Mouse (Mus musculus): ENCODE results near the gene Ttll11. TPM values are rescaled to one million over a fixed set of nuclear protein-coding genes. Genes with fewer than 3 reads are reported as not detected.

Gene Ttll11
- polyA plus RNA-seq, 1 experiment from 2014 or later, result 1.3 TPM

GRCm38 (mm10) chr2:35924947-35925346 lies 54.8 kb downstream of the Ttll11 start:
- Histone ChIP-seq H3K9ac (no peak overlapping the region), H3K27me3 (replicated peaks) (peaks cover 7% of the 10 kb centered on the region; the same call in 1 of the 2 replicates), H3K4me2 (no peak overlapping the region), H3K9me3 (replicated peaks) (no peaks in the 10 kb centered on the region), H3K36me3 (no peaks in the 10 kb centered on the region), H3K4me3 (no peak overlapping the region), H3K4me1 (no peaks in the 10 kb centered on the region), H3K27ac (no peak overlapping the region)
- WGBS (ENCODE audit: insufficient replicate concordance), result 56% methylated on average over 4 of the region's 4 CpGs
- ATAC-seq, result no peak

GRCm38 (mm10) chr2:35922956-35923355 lies 56.8 kb downstream of the Ttll11 start:
- Histone ChIP-seq H3K4me3 (no peak overlapping the region), H3K4me1 (no peaks in the 10 kb centered on the region), H3K36me3 (no peaks in the 10 kb centered on the region), H3K27me3 (replicated peaks) (peaks cover 7% of the 10 kb centered on the region; the same call in 1 of the 2 replicates), H3K9ac (no peak overlapping the region), H3K4me2 (no peak overlapping the region), H3K27ac (no peak overlapping the region), H3K9me3 (replicated peaks) (no peaks in the 10 kb centered on the region)
- 52% methylated on average over 3 of the region's 3 CpGs for WGBS (ENCODE audit: insufficient replicate concordance)
- no peak for ATAC-seq

GRCm38 (mm10) chr2:35912090-35912489 lies 67.6 kb downstream of the Ttll11 start:
- Histone ChIP-seq H3K36me3 (no peaks in the 10 kb centered on the region), H3K4me2 (no peak overlapping the region), H3K4me3 (no peak overlapping the region), H3K27me3 (replicated peaks) (no peaks in the 10 kb centered on the region; the same call in 1 of the 2 replicates), H3K9me3 (replicated peaks) (no peaks in the 10 kb centered on the region), H3K9ac (no peak overlapping the region), H3K27ac (no peak overlapping the region), H3K4me1 (peaks cover 6% of the 10 kb centered on the region; the same call in 1 of the 2 replicates)
- no peak for ATAC-seq
- WGBS (ENCODE audit: insufficient replicate concordance), result 22% methylated on average over 4 of the region's 4 CpGs

- Histone ChIP-seq H3K4me3 (no peak overlapping the region), H3K4me1 (peaks cover 6% of the 10 kb centered on the region; the same call in 1 of the 2 replicates), H3K27ac (no peak overlapping the region), H3K27me3 (replicated peaks) (no peaks in the 10 kb centered on the region; the same call in 1 of the 2 replicates), H3K9ac (no peak overlapping the region), H3K4me2 (no peak overlapping the region), H3K9me3 (replicated peaks) (no peaks in the 10 kb centered on the region), H3K36me3 (no peaks in the 10 kb centered on the region)
- ATAC-seq, result no peak
- whole genome bisulfite sequencing (ENCODE audit: insufficient replicate concordance), result 58% methylated on average over 1 of the region's 1 CpGs
These were observed 68.0 kb downstream of the Ttll11 start for GRCm38 (mm10) chr2:35911675-35912074.

GRCm38 (mm10) chr2:35910740-35911139 lies 69.0 kb downstream of the Ttll11 start:
- no peak overlapping the region for H3K27ac ChIP-seq

GRCm38 (mm10) chr2:35909353-35909752 lies 70.4 kb downstream of the Ttll11 start:
- Histone ChIP-seq H3K9me3 (replicated peaks) (no peaks in the 10 kb centered on the region), H3K4me3 (no peak overlapping the region), H3K4me1 (peaks cover 6% of the 10 kb centered on the region; the same call in 1 of the 2 replicates), H3K9ac (no peak overlapping the region), H3K27me3 (replicated peaks) (no peaks in the 10 kb centered on the region), H3K4me2 (no peak overlapping the region), H3K27ac (no peak overlapping the region), H3K36me3 (no peaks in the 10 kb centered on the region)
- whole genome bisulfite sequencing (ENCODE audit: insufficient replicate concordance), result 82% methylated on average over 4 of the region's 4 CpGs
- ATAC-seq, result no peak

More at GRCm38 (mm10) chr2:35910740-35911139, 69.0 kb downstream of the Ttll11 start:
- Histone ChIP-seq H3K9ac (no peak overlapping the region), H3K4me2 (no peak overlapping the region), H3K36me3 (no peaks in the 10 kb centered on the region), H3K4me3 (no peak overlapping the region), H3K4me1 (peaks cover 6% of the 10 kb centered on the region; the same call in 1 of the 2 replicates), H3K27me3 (replicated peaks) (no peaks in the 10 kb centered on the region; the same call in 1 of the 2 replicates), H3K9me3 (replicated peaks) (no peaks in the 10 kb centered on the region)
- no peak for ATAC-seq
- WGBS (ENCODE audit: insufficient replicate concordance), result 67% methylated on average over 9 of the region's 9 CpGs

- no peaks in the 10 kb centered on the region for H3K36me3 ChIP-seq
- H3K4me1 ChIP-seq, result peaks cover 6% of the 10 kb centered on the region; the same call in 1 of the 2 replicates
- no peak overlapping the region for H3K4me2 ChIP-seq
- no peak overlapping the region for H3K27ac ChIP-seq
- H3K9me3 ChIP-seq (replicated peaks), result no peaks in the 10 kb centered on the region
- H3K9ac ChIP-seq, result no peak overlapping the region
- no peaks in the 10 kb centered on the region for H3K27me3 ChIP-seq (replicated peaks)
- WGBS (ENCODE audit: insufficient replicate concordance), result 58% methylated on average over 6 of the region's 6 CpGs
- H3K4me3 ChIP-seq, result no peak overlapping the region
- ATAC-seq, result no peak
These were observed 72.1 kb downstream of the Ttll11 start for GRCm38 (mm10) chr2:35907578-35907977.

GRCm38 (mm10) chr2:35906174-35906798 lies 73.4 kb downstream of the Ttll11 start:
- Histone ChIP-seq H3K9me3 (replicated peaks) (no peaks in the 10 kb centered on the region), H3K4me2 (no peak overlapping the region), H3K27ac (no peak overlapping the region), H3K4me3 (no peak overlapping the region), H3K27me3 (replicated peaks) (no peaks in the 10 kb centered on the region), H3K9ac (no peak overlapping the region), H3K4me1 (no peaks in the 10 kb centered on the region), H3K36me3 (no peaks in the 10 kb centered on the region)
- 15% methylated on average over 11 of the region's 11 CpGs for WGBS (ENCODE audit: insufficient replicate concordance)
- ATAC-seq, result no peak

- no peaks in the 10 kb centered on the region for H3K27me3 ChIP-seq (replicated peaks)
- ATAC-seq, result no peak
- no peak overlapping the region for H3K27ac ChIP-seq
- 20% methylated on average over 2 of the region's 2 CpGs for WGBS (ENCODE audit: insufficient replicate concordance)
- no peaks in the 10 kb centered on the region for H3K36me3 ChIP-seq
- no peaks in the 10 kb centered on the region for H3K4me1 ChIP-seq
- no peak overlapping the region for H3K9ac ChIP-seq
- H3K4me3 ChIP-seq, result no peak overlapping the region
- no peaks in the 10 kb centered on the region for H3K9me3 ChIP-seq (replicated peaks)
- H3K4me2 ChIP-seq, result no peak overlapping the region
These were observed 78.9 kb downstream of the Ttll11 start for GRCm38 (mm10) chr2:35900845-35901244.

- Histone ChIP-seq H3K4me1 (no peaks in the 10 kb centered on the region), H3K4me3 (no peak overlapping the region), H3K9me3 (replicated peaks) (no peaks in the 10 kb centered on the region), H3K4me2 (no peak overlapping the region), H3K9ac (no peak overlapping the region), H3K36me3 (no peaks in the 10 kb centered on the region), H3K27ac (no peak overlapping the region), H3K27me3 (replicated peaks) (no peaks in the 10 kb centered on the region)
- ATAC-seq, result no peak
- WGBS (ENCODE audit: insufficient replicate concordance), result 88% methylated on average over 3 of the region's 3 CpGs
These were observed 80.0 kb downstream of the Ttll11 start for GRCm38 (mm10) chr2:35899712-35900111.

GRCm38 (mm10) chr2:35899135-35899474 lies 80.6 kb downstream of the Ttll11 start:
- H3K27ac ChIP-seq, result no peak overlapping the region
- ATAC-seq, result no peak
- no peak overlapping the region for H3K4me3 ChIP-seq
- H3K9ac ChIP-seq, result no peak overlapping the region
- H3K9me3 ChIP-seq (replicated peaks), result no peaks in the 10 kb centered on the region
- H3K36me3 ChIP-seq, result no peaks in the 10 kb centered on the region
- WGBS (ENCODE audit: insufficient replicate concordance), result 45% methylated on average over 4 of the region's 4 CpGs
- H3K4me1 ChIP-seq, result no peaks in the 10 kb centered on the region
- H3K4me2 ChIP-seq, result no peak overlapping the region
- H3K27me3 ChIP-seq (replicated peaks), result no peaks in the 10 kb centered on the region

GRCm38 (mm10) chr2:35898425-35899134 lies 81.1 kb downstream of the Ttll11 start:
- ATAC-seq, result no peak
- Histone ChIP-seq H3K9ac (no peak overlapping the region), H3K9me3 (replicated peaks) (no peaks in the 10 kb centered on the region), H3K27ac (no peak overlapping the region), H3K4me1 (no peaks in the 10 kb centered on the region), H3K4me2 (no peak overlapping the region), H3K27me3 (replicated peaks) (no peaks in the 10 kb centered on the region), H3K36me3 (no peaks in the 10 kb centered on the region), H3K4me3 (no peak overlapping the region)
- WGBS (ENCODE audit: insufficient replicate concordance), result 49% methylated on average over 6 of the region's 6 CpGs

Data from liver, embryonic 12.5 days (tissue).